In genomic region chr8:128672950-128673349, GRCm38 (mm10) we compare ENCODE assay signal across 15 mouse cellular contexts.
"Had no signal": no experiment of that assay in that cellular context is flagged by ENCODE, and none has a peak within 500 bp of the region (broad histone marks: within the 10 kb centered on the region; RNA-seq: fewer than 3 reads in every experiment).

No protein-coding gene starts in this region.

- H3K27me3 ChIP-seq: neural tube, embryonic 15.5 days; stomach, embryonic 15.5 days had no signal

- H3K9ac ChIP-seq: neural tube, embryonic 15.5 days; stomach, embryonic 15.5 days had no signal

- H3K4me1 ChIP-seq: stomach, embryonic 15.5 days had no signal

- H3K4me2 ChIP-seq: neural tube, embryonic 15.5 days; stomach, embryonic 15.5 days had no signal

- H3K27ac ChIP-seq: neural tube, embryonic 15.5 days; stomach, embryonic 15.5 days; stomach, postnatal 0 days had no signal

- DNase-seq: retina, postnatal 1 day; right cerebral cortex, adult 18-20 months; right cerebral cortex, postnatal 14 days; right cerebral cortex, postnatal 25 days; right cerebral cortex, postnatal 4 days; spleen, adult 18-20 months; thymus, adult 18-20 months; thymus, adult 2 months; thymus, postnatal 14 days; thymus, postnatal 25 days; thymus, postnatal 36 days; thymus, postnatal 4 days had no signal

- H3K36me3 ChIP-seq: neural tube, embryonic 15.5 days; stomach, embryonic 15.5 days had no signal

- H3K9me3 ChIP-seq: neural tube, embryonic 15.5 days; stomach, embryonic 15.5 days had no signal

- H3K4me3 ChIP-seq: neural tube, embryonic 15.5 days; stomach, embryonic 15.5 days had no signal
